Mouse (Mus musculus) bone marrow, adult 2 months (tissue): ENCODE data around the gene Antxr1. TPM values are rescaled to one million over a fixed set of nuclear protein-coding genes. Genes with fewer than 3 reads are reported as not detected.

ENCODE experiments used
- H3K27ac ChIP-seq: fragments of 200-500 bp; 2 replicates; pipeline ENCODE4 v1.5.1; 2012; ENCODE audit warnings: low read depth, mild to moderate bottlenecking, control low read depth, inconsistent platforms, low read length; ENCODE audit not compliant: control insufficient read depth, poor library complexity, insufficient read depth
- H3K4me1 ChIP-seq: fragments of 200-500 bp; 2 replicates; pipeline ENCODE4 v1.6.1; 2011; ENCODE audit warnings: low read length; ENCODE audit not compliant: control insufficient read depth, insufficient read depth
- H3K4me3 ChIP-seq: fragments of 200-500 bp; replicated peaks from 2 replicates; pipeline ENCODE3; 2011; ENCODE audit warnings: mild to moderate bottlenecking, low read depth, low read length, control low read depth; ENCODE audit not compliant: control insufficient read depth
- CTCF ChIP-seq: fragments of 200-500 bp; IDR thresholded peaks from 2 replicates; pipeline ENCODE4 v1.5.1; 2011; ENCODE audit warnings: low read length, control low read depth; ENCODE audit not compliant: control insufficient read depth, insufficient read depth
- POLR2A ChIP-seq: fragments of 200-500 bp; IDR thresholded peaks from 2 replicates; pipeline ENCODE4 v1.6.1; 2011; ENCODE audit warnings: low read depth, mild to moderate bottlenecking, control low read depth, low read length, borderline replicate concordance; ENCODE audit not compliant: control insufficient read depth
- WGBS: fragments of 180-500 bp; shearing (Covaris S2); methylation state at CpG from one replicate; pipeline ENCODE4 v1.1.7; 2018; 5-methylcytosine and 5-hydroxymethylcytosine counted together
- polyA plus RNA-seq: library from polyadenylated mRNA; stranded (reverse); fragments of >200 nt; gene quantifications from 2 replicates; pipeline ENCODE4 v1.2.4, GENCODE M21; 2011; ENCODE audit warnings: low replicate concordance; ENCODE audit not compliant: missing spikeins, insufficient read depth, insufficient read length

Antxr1 gene
- polyA plus RNA-seq, 1 experiment, result 5.3 TPM

DNA sequence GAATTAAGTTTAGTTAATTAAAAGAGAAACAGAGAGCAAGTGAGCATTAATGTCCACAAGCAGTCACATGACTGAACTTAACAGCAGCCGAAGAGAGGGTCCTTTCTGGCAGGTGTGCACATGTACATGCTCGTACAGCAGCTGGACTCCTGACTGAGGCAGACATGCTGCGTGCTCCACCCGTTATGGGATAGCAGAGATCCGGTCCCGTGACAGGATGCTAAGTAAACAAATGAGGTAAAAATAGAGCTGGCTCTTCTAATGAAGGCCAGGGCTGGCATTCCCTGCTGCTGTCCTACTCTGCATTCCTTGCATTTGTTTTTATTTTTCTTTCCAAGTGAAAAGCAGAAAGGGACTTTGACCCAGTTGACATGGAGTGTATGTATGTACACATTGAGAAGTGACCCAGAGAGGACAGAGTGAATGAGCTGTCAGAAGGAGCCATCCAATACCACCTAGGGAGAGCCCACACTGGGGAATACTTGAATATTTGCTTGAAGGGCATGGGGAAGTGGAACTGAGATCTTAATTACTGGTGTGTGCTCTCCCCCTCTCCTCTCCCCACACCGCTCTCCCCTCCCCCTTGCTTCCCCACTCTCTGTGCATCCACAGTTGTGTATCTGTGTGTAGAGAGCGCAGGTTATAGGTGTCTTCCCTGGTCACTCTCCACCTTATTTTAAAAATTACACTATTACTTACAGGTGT, 208.4 kb downstream of the Antxr1 start:
- Histone ChIP-seq H3K4me1 (no peaks in the 10 kb centered on the region; the same call in 1 of the 2 replicates), H3K4me3 (no peak overlapping the region), H3K27ac (no peak overlapping the region)
- TF ChIP-seq POLR2A (no peak), CTCF (no peak)
- 51% methylated on average over 8 of the region's 8 CpGs for WGBS

DNA sequence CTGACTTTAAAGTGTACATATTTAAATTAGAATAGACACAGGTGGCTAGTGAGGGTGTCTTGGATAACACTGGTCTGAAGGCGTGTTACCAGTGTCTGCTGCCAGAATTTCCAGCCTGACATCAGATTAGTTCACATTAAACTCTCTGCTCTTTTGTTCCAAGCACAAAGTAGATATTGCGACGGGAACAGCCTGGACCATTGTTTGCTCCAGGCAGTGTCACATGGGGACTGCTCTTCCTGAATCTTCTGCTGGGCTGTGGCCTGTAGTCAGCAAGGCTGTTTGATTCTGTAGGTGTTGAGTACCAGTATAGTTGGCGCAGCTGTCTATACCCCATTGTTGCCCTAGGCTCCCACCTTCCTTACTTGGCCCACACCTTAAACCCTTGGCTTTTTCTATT, 211.6 kb downstream of the Antxr1 start:
- TF ChIP-seq CTCF, result no peak
- no peak for TF ChIP-seq POLR2A
- H3K4me1 ChIP-seq, result peaks cover 1% of the 10 kb centered on the region; the same call in 1 of the 2 replicates
- H3K27ac ChIP-seq, result no peak overlapping the region
- 76% methylated on average over 4 of the region's 4 CpGs for WGBS
- no peak overlapping the region for H3K4me3 ChIP-seq

DNA sequence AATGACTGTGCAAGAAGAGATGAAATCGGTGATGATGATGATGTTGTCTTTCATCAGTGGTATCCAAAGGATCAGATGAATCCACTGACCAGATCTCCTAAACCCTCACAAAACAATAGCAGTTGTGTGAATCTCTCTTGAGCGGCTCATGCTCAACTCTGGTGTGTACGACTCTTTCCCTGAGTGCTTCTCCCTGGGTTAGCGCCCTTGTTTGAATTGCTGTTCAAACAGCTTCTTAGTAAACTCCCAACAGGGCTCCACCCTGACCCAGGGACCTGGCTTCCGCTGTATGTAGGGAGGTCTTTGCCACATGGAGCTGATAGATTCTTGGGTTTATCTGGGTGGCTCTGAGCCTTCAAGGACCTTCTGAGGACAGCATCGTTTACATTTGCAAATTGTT, 212.2 kb downstream of the Antxr1 start:
- Histone ChIP-seq H3K4me3 (no peak overlapping the region), H3K4me1 (peaks cover 1% of the 10 kb centered on the region; the same call in 1 of the 2 replicates), H3K27ac (no peak overlapping the region)
- 88% methylated on average over 6 of the region's 6 CpGs for WGBS
- TF ChIP-seq POLR2A (no peak), CTCF (no peak)

DNA sequence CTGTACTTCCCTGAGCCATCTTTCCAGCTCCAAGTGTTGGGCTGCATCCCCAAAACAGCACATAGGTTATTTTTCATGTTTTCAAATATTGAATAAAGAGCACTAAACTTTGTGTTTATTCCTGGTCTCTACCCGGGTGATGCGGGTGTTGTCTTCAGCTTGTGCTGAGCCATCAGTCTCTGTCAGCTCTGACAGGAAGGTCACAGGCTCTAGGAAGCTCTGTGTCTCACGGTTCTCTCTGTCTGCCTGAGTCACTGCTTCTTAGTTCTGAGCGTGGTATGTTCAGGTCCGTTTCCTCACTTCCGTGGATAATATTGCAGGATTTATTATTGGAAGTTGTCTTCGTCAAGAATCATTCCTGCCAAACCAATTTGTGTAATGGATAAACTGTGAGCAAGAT, 213.7 kb downstream of the Antxr1 start:
- Histone ChIP-seq H3K4me1 (peaks cover 1% of the 10 kb centered on the region; the same call in 1 of the 2 replicates), H3K27ac (no peak overlapping the region), H3K4me3 (no peak overlapping the region)
- TF ChIP-seq POLR2A, result no peak
- no peak for TF ChIP-seq CTCF
- WGBS, result 70% methylated on average over 7 of the region's 7 CpGs

DNA sequence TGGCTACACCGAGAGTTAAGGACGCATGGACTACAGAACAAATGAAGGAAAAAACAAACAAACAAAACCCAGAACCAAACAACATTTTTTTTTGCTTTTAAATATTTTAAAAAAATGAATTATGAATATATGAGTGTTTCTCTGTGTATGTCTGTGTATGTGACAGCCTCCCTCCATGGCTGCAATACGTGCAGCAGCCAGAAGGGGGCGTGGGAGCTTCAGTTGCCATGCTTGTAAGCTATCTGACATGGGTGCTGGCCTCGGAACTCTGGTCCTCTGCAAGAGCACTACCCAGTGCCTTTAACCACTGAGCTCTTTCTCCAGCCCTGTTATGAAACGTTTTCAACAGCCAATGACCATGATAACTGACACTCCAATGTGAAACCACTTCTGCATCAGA, 215.0 kb downstream of the Antxr1 start:
- 73% methylated on average over 6 of the region's 6 CpGs for WGBS
- TF ChIP-seq CTCF, result peak; percentile 34; the same call in 1 of the 2 replicates
- TF ChIP-seq POLR2A, result no peak
- H3K27ac ChIP-seq, result no peak overlapping the region
- H3K4me1 ChIP-seq, result peaks cover 1% of the 10 kb centered on the region; the same call in 1 of the 2 replicates
- H3K4me3 ChIP-seq, result no peak overlapping the region

DNA sequence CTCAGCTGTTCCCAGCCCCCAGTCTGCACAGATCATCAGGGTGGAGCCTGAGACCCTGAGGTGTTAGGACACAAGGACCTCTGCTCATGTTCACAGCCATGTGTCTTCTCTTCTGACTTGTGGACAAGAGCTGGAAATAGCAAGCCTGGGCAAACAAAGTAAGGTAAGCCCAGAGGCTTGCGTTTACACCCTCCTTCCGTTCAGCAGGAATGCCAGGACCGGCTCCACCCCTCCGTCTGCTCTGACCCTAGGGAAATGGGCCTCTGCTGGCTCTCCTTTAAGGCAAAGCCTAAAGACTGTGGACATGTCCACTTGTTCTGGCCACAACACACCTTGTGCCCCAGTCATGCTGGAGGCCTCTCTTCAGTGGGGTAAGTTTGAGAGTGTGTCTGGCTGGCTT, 215.6 kb downstream of the Antxr1 start:
- WGBS, result 71% methylated on average over 4 of the region's 4 CpGs
- TF ChIP-seq POLR2A, result no peak
- TF ChIP-seq CTCF, result no peak
- peak overlapping the region; percentile 80 for H3K27ac ChIP-seq

DNA sequence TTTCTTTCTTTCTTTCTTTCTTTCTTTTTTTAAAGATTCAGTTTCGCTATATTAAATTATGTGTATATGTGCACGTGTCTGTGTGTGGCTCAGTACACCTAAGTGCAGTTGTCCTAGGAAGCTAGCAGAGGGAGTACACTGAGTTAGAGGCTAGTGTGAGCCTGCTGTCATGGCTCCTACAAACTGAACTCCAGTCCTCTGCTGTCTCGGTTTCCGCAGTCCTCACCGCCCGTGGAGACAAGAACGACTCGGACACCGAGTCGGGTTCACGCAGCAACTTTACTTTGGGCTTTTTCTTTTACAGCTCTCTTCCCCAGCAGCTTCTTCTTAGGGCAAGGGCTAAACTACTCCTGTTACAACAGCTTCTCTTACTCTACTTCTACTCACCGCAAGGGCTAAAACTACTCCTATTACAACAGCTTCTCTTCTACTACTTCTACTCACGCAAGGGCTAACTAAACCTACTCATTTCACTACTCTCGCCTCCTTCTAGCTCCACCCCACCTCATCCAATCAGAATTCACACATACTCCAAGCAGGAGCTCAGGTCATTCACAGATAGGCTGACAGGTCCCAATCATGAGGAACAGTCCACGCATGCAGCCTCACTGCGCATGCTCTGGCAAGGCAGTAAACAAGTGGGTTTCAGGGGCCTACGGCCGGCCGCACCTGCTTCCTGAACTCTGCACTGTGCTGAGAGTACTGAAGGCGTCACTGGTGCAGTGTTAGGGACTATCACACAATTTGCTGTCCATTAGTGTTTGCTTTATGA, 216.4 kb downstream of the Antxr1 start:
- Histone ChIP-seq H3K27ac (peak overlapping the region; percentile 80), H3K4me3 (no peak overlapping the region), H3K4me1 (peaks cover 1% of the 10 kb centered on the region; the same call in 1 of the 2 replicates)
- TF ChIP-seq POLR2A (no peak), CTCF (no peak)
- 46% methylated on average over 20 of the region's 20 CpGs for WGBS

More for the DNA sequence above, 215.6 kb downstream of the Antxr1 start:
- Histone ChIP-seq H3K4me3 (no peak overlapping the region), H3K4me1 (peaks cover 1% of the 10 kb centered on the region; the same call in 1 of the 2 replicates)

DNA sequence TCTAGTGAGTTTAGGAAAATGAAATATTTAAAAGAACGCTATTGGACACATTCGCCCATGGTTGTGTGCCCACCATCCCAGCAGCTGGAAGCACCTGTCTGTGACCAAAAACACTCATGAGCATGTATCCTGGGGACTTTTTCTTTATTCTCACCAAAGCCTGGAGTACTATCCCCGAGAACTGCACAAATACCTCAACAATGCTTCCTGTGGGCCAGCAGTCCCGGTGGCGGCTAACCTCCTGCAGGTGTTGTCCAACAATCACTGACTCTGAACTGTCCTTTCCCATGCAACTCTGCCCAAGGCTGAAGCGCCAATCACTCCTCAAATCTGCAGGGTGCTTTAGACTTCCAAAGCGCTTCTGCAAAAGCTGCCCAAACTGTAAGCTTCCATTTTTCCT, 219.0 kb downstream of the Antxr1 start:
- H3K4me1 ChIP-seq, result peaks cover 1% of the 10 kb centered on the region; the same call in 1 of the 2 replicates
- TF ChIP-seq CTCF (no peak), POLR2A (no peak)

DNA sequence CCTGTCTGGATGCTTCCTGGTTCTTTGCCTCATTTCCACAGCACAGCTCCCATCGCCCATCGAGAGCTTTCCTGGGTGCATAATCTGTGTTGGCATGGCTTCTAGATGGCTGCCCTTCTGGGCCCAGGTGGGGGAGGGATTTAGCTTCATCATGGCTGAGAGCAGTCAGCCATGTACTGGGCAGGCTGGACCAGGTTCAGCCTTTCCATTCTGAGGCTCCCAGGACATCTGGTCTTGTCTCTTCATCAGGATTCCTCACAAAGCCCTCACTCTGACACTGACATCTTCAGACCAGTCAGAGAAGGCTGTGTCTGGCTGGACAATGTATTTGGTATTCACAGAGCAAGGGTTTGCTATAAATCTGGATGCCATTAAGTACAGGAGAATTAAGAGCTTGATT, 219.6 kb downstream of the Antxr1 start:
- no peak for TF ChIP-seq CTCF
- no peak for TF ChIP-seq POLR2A
- Histone ChIP-seq H3K4me1 (peaks cover 1% of the 10 kb centered on the region; the same call in 1 of the 2 replicates), H3K4me3 (no peak overlapping the region), H3K27ac (no peak overlapping the region)
- WGBS, result 84% methylated on average over 2 of the region's 2 CpGs

More for the DNA sequence above, 219.0 kb downstream of the Antxr1 start:
- 75% methylated on average over 7 of the region's 7 CpGs for WGBS
- Histone ChIP-seq H3K27ac (no peak overlapping the region), H3K4me3 (no peak overlapping the region)
